Mouse (Mus musculus) CH12.LX (cell line): ENCODE data around the gene Trim7. TPM values are rescaled to one million over a fixed set of nuclear protein-coding genes. Genes with fewer than 3 reads are reported as not detected.

ENCODE experiments used
- DNase-seq: peaks from one replicate; pipeline ENCODE4 v3.0.0-alpha.2; 2013; ENCODE audit errors: extremely low read depth
- H3K27ac ChIP-seq: 2 replicates; pipeline ENCODE4 v1.5.1; 2012; ENCODE audit warnings: low read depth, mild to moderate bottlenecking, control low read depth, moderate library complexity; ENCODE audit not compliant: insufficient read depth
- H3K27me3 ChIP-seq: replicated peaks from 2 replicates; pipeline ENCODE3; 2012; ENCODE audit warnings: inconsistent platforms
- H3K36me3 ChIP-seq, 2 experiments: replicated peaks in 1 of 2; 2 replicates each; pipeline versions ENCODE3 to v1.6.1; 2012; ENCODE audit warnings: inconsistent platforms in 1 of 2, low read length in 1 of 2, mild to moderate bottlenecking in 1 of 2, mixed read lengths in 1 of 2, moderate library complexity in 1 of 2; ENCODE audit not compliant: control insufficient read depth in 1 of 2, insufficient read depth in 1 of 2
- H3K4me1 ChIP-seq, 2 experiments: 2 replicates each; pipeline ENCODE4 v1.6.1; 2012; ENCODE audit warnings: inconsistent platforms in 1 of 2, moderate library complexity in 1 of 2; ENCODE audit not compliant: insufficient read depth in 2 of 2, control insufficient read depth in 1 of 2
- H3K4me2 ChIP-seq: 2 replicates; pipeline ENCODE4 v1.6.1; 2012; ENCODE audit warnings: low read depth, mild to moderate bottlenecking, control low read depth; ENCODE audit not compliant: poor library complexity, insufficient read depth, severe bottlenecking
- H3K4me3 ChIP-seq, 3 experiments: fragments of 150-350 bp in 1 of 3; sonication (generic) in 1 of 3; replicated peaks in 1 of 3; 2 replicates each; pipeline versions ENCODE3 to v1.5.1; 2011 to 2012; ENCODE audit warnings: low read depth in 2 of 3, low read length in 2 of 3, mild to moderate bottlenecking in 2 of 3, moderate library complexity in 2 of 3, control low read depth in 1 of 3, improper control_type of control experiment in 1 of 3, inconsistent platforms in 1 of 3, mixed read lengths in 1 of 3; ENCODE audit not compliant: poor library complexity in 1 of 3
- H3K79me2 ChIP-seq: replicated peaks from 2 replicates; pipeline ENCODE4 v1.6.1; 2012; ENCODE audit warnings: mild to moderate bottlenecking, moderate library complexity; ENCODE audit not compliant: control insufficient read depth, poor library complexity, insufficient read depth, severe bottlenecking; ENCODE audit errors: extremely low read depth
- H3K9ac ChIP-seq: 2 replicates; pipeline ENCODE4 v1.6.1; 2012; ENCODE audit warnings: low read depth, mild to moderate bottlenecking, control low read depth, moderate library complexity; ENCODE audit not compliant: insufficient read depth
- H3K9me3 ChIP-seq: replicated peaks from 2 replicates; pipeline ENCODE3; 2012; ENCODE audit warnings: low read length, inconsistent platforms, mixed read lengths
- BHLHE40 ChIP-seq: IDR thresholded peaks from 2 replicates; pipeline ENCODE4 v1.6.1; 2011; ENCODE audit warnings: mild to moderate bottlenecking, low read depth, low read length, improper control_type of control experiment
- CTCF ChIP-seq, 2 experiments: IDR thresholded peaks in 1 of 2; conservative IDR thresholded peaks in 1 of 2; 2 replicates each; pipeline ENCODE4 v1.5.1; 2011 to 2012; ENCODE audit warnings: low read depth in 2 of 2, low read length in 2 of 2, improper control_type of control experiment in 1 of 2, inconsistent platforms in 1 of 2, mild to moderate bottlenecking in 1 of 2, moderate library complexity in 1 of 2
- E2F4 ChIP-seq: IDR thresholded peaks from 2 replicates; pipeline ENCODE4 v1.6.1; 2011; ENCODE audit warnings: low read depth, low read length, improper control_type of control experiment; ENCODE audit not compliant: insufficient replicate concordance
- ELF1 ChIP-seq: IDR thresholded peaks from 2 replicates; pipeline ENCODE4 v1.6.1; 2014; ENCODE audit warnings: low read depth, mild to moderate bottlenecking, inconsistent platforms, low read length, improper control_type of control experiment
- ETS1 ChIP-seq: conservative IDR thresholded peaks from 2 replicates; pipeline ENCODE4 v1.6.1; 2012; ENCODE audit warnings: low read depth, mild to moderate bottlenecking, inconsistent platforms, low read length, improper control_type of control experiment, moderate library complexity
- HCFC1 ChIP-seq: IDR thresholded peaks from 2 replicates; pipeline ENCODE4 v1.6.1; 2012; ENCODE audit warnings: low read depth, mild to moderate bottlenecking, inconsistent platforms, low read length, improper control_type of control experiment
- IRF4 ChIP-seq: IDR thresholded peaks from 2 replicates; pipeline ENCODE4 v1.6.1; 2014; ENCODE audit warnings: low read depth, mild to moderate bottlenecking, inconsistent platforms, low read length, improper control_type of control experiment
- JUN ChIP-seq: IDR thresholded peaks from 2 replicates; pipeline ENCODE4 v1.6.1; 2011; ENCODE audit warnings: low read depth, mild to moderate bottlenecking, low read length, improper control_type of control experiment, moderate library complexity; ENCODE audit not compliant: insufficient read depth
- JUND ChIP-seq: conservative IDR thresholded peaks from 2 replicates; pipeline ENCODE4 v1.6.1; 2011; ENCODE audit warnings: low read depth, low read length, improper control_type of control experiment
- KAT2A ChIP-seq: IDR thresholded peaks from 2 replicates; pipeline ENCODE4 v1.6.1; 2012; ENCODE audit warnings: low read length, improper control_type of control experiment, inconsistent platforms; ENCODE audit not compliant: insufficient replicate concordance
- MAFK ChIP-seq: IDR thresholded peaks from 2 replicates; pipeline ENCODE4 v1.6.1; 2011; ENCODE audit warnings: low read length, improper control_type of control experiment; ENCODE audit not compliant: insufficient replicate concordance
- MAX ChIP-seq: IDR thresholded peaks from 2 replicates; pipeline ENCODE4 v1.6.1; 2011; ENCODE audit warnings: low read length, improper control_type of control experiment
- MAZ ChIP-seq: IDR thresholded peaks from 2 replicates; pipeline ENCODE4 v1.6.1; 2012; ENCODE audit warnings: low read depth, mild to moderate bottlenecking, inconsistent platforms, low read length, improper control_type of control experiment, moderate library complexity
- MXI1 ChIP-seq: IDR thresholded peaks from 2 replicates; pipeline ENCODE4 v1.6.1; 2011; ENCODE audit warnings: mild to moderate bottlenecking, low read depth, low read length, improper control_type of control experiment
- MYC ChIP-seq: IDR thresholded peaks from 2 replicates; pipeline ENCODE4 v1.6.1; 2011; ENCODE audit warnings: low read depth, mild to moderate bottlenecking, improper control_type of control experiment, low read length
- NRF1 ChIP-seq: IDR thresholded peaks from 2 replicates; pipeline ENCODE4 v1.6.1; 2014; ENCODE audit warnings: low read depth, mild to moderate bottlenecking, inconsistent platforms, low read length, improper control_type of control experiment, moderate library complexity
- PAX5 ChIP-seq: IDR thresholded peaks from 2 replicates; pipeline ENCODE4 v1.6.1; 2012; ENCODE audit warnings: low read length, inconsistent platforms, mixed read lengths
- POLR2A ChIP-seq: IDR thresholded peaks from 2 replicates; pipeline ENCODE4 v1.6.1; 2011; ENCODE audit warnings: low read depth, mild to moderate bottlenecking, improper control_type of control experiment, low read length
- POLR2AphosphoS2 ChIP-seq: IDR thresholded peaks from 2 replicates; pipeline ENCODE4 v1.6.1; 2011; ENCODE audit warnings: low read depth, low read length, improper control_type of control experiment
- RAD21 ChIP-seq: IDR thresholded peaks from 2 replicates; pipeline ENCODE4 v1.6.1; 2011; ENCODE audit warnings: low read depth, mild to moderate bottlenecking, low read length, improper control_type of control experiment, moderate library complexity
- RCOR1 ChIP-seq: conservative IDR thresholded peaks from 2 replicates; pipeline ENCODE4 v1.6.1; 2012; ENCODE audit warnings: low read depth, mild to moderate bottlenecking, inconsistent platforms, low read length, improper control_type of control experiment
- SIN3A ChIP-seq: IDR thresholded peaks from 2 replicates; pipeline ENCODE4 v1.6.1; 2012; ENCODE audit warnings: low read length, improper control_type of control experiment, inconsistent platforms
- SMC3 ChIP-seq: IDR thresholded peaks from 2 replicates; pipeline ENCODE4 v1.6.1; 2011; ENCODE audit warnings: low read depth, low read length, improper control_type of control experiment
- TBP ChIP-seq: conservative IDR thresholded peaks from 2 replicates; pipeline ENCODE4 v1.6.1; 2011; ENCODE audit warnings: low read depth, low read length, improper control_type of control experiment
- TCF12 ChIP-seq: IDR thresholded peaks from 2 replicates; pipeline ENCODE4 v1.6.1; 2014; ENCODE audit warnings: low read depth, mild to moderate bottlenecking, inconsistent platforms, low read length, improper control_type of control experiment
- USF1 ChIP-seq: IDR thresholded peaks from 2 replicates; pipeline ENCODE4 v1.6.1; 2014; ENCODE audit warnings: low read depth, mild to moderate bottlenecking, inconsistent platforms, low read length, improper control_type of control experiment
- USF2 ChIP-seq: conservative IDR thresholded peaks from 2 replicates; pipeline ENCODE4 v1.6.1; 2011; ENCODE audit warnings: low read depth, low read length, improper control_type of control experiment
- ZC3H11A ChIP-seq: IDR thresholded peaks from 2 replicates; pipeline ENCODE4 v1.6.1; 2012; ENCODE audit warnings: low read depth, mild to moderate bottlenecking, inconsistent platforms, low read length, improper control_type of control experiment
- ZKSCAN1 ChIP-seq: IDR thresholded peaks from 2 replicates; pipeline ENCODE4 v1.6.1; 2012; ENCODE audit warnings: low read depth, inconsistent platforms, low read length, improper control_type of control experiment, borderline replicate concordance
- ZMIZ1 ChIP-seq: IDR thresholded peaks from 2 replicates; pipeline ENCODE4 v1.6.1; 2012; ENCODE audit warnings: low read depth, mild to moderate bottlenecking, inconsistent platforms, low read length, improper control_type of control experiment
- dilution Hi-C: fragments of 300-500 bp; cut with MboI; formaldehyde crosslinking; loops from 2 replicates; pipeline ENCODE4 v1.14.3; 2020; ENCODE audit warnings: low sequenced_read_pairs; ENCODE audit not compliant: extremely low pct_unique_long_range_greater_than_20kb, extremely low pct_ligation_motif_present
- in situ Hi-C: fragments of 300-500 bp; cut with MboI; formaldehyde crosslinking; loops from 3 replicates; pipeline ENCODE4 v1.14.3; 2019; ENCODE audit warnings: low sequenced_read_pairs, low pct_ligation_motif_present, low pct_unique_long_range_greater_than_20kb, mixed read lengths
- polyA plus RNA-seq: library from polyadenylated mRNA; unstranded; fragments of >175 nt; gene quantifications from 2 replicates; pipeline ENCODE4 v1.2.1, GENCODE M21; 2012; ENCODE audit warnings: low read depth; ENCODE audit not compliant: insufficient read length
- total RNA-seq, 2 experiments: library from RNA; depleted of rRNA; stranded (reverse); fragments of 300-350 nt in 1 of 2; fragments of >200 nt in 1 of 2; gene quantifications; 2 replicates each; pipeline ENCODE4 v1.2.3; 2012 to 2014

The Trim7 gene
- total and polyA plus RNA-seq, 3 experiments, result 9.2 to 34.6 (median 15.1) TPM

- Histone ChIP-seq H3K79me2 (no peaks in the 10 kb centered on the region), H3K27me3 (no peaks in the 10 kb centered on the region), H3K27ac (no peak overlapping the region), H3K4me3 (no peak overlapping the region), H3K9me3 (peaks cover 2% of the 10 kb centered on the region), H3K9ac (no peak overlapping the region), H3K4me2 (no peak overlapping the region), H3K4me1 (peaks cover 2 to 10% of the 10 kb centered on the region in 2 experiments; a peak in 1 of 4 replicates), H3K36me3 (no peaks in the 10 kb centered on the region)
- in situ Hi-C loops, result loop anchor here (10.0 kb wide), 1 partner anchor 483 kb away; no protein-coding TSS in a partner anchor
- DNase-seq, result no peak
- dilution Hi-C loops, result no loop called here
- TF ChIP-seq RAD21 (no peak), POLR2AphosphoS2 (no peak), MYC (no peak), CTCF (conservative IDR thresholded peaks at IDR 0.05 in 1 of 2, IDR thresholded peaks at IDR 0.05 in 1 of 2; ENCODE audit: low read depth in 2 of 2, low read length in 2 of 2) (peak in 1 of 2 experiments; percentile 28; a peak in 2 of 4 replicates)
- TF ChIP-seq, all 38 proteins: peak for 1
Observed at GRCm38 (mm10) chr11:48782243-48782642, 43.7 kb upstream of the Trim7 start.

GRCm38 (mm10) chr11:48787455-48788211, 38.3 kb upstream of the Trim7 start:
- H3K9ac ChIP-seq, result peak overlapping the region; percentile 65
- TF ChIP-seq POLR2A (peak; percentile 47), SMC3 (peak; percentile 18; the same call in 1 of the 2 replicates), TBP (peak; percentile 95), PAX5 (no peak), IRF4 (peak; percentile 96), TCF12 (peak; percentile 93), ZKSCAN1 (peak; percentile 70), JUN (no peak; the same call in 1 of the 2 replicates), E2F4 (0 out of 2 replicates have a peak, but pooled peaks have one; percentile 53), MXI1 (peak; percentile 84), MAZ (peak; percentile 91), CTCF (conservative IDR thresholded peaks at IDR 0.05 in 1 of 2, IDR thresholded peaks at IDR 0.05 in 1 of 2; ENCODE audit: low read depth in 2 of 2, low read length in 2 of 2) (no peak), ZMIZ1 (peak; percentile 56), SIN3A (peak; percentile 95), HCFC1 (peak; percentile 78), RAD21 (no peak), BHLHE40 (peak; percentile 90), JUND (0 out of 2 replicates have a peak, but pooled peaks have one; percentile 42), KAT2A (no peak), MYC (peak; percentile 88), MAFK (no peak; the same call in 1 of the 2 replicates), MAX (peak; percentile 87), USF1 (peak; percentile 89), USF2 (peak; percentile 75), NRF1 (peak; percentile 33; the same call in 1 of the 2 replicates), RCOR1 (peak; percentile 41; the same call in 1 of the 2 replicates), ETS1 (peak; percentile 92), ZC3H11A (no peak), ELF1 (peak; percentile 96)

More at GRCm38 (mm10) chr11:48787455-48788211, 38.3 kb upstream of the Trim7 start:
- in situ Hi-C loops (loop anchor here (5.0 to 10.0 kb wide), 2 partner anchors 70 to 477 kb away; no protein-coding TSS in a partner anchor), dilution Hi-C loops (no loop called here)
- no peaks in the 10 kb centered on the region for H3K9me3 ChIP-seq
- peaks cover 0 to 5% of the 10 kb centered on the region in 2 experiments for H3K36me3 ChIP-seq
- no peaks in the 10 kb centered on the region for H3K79me2 ChIP-seq
- peak overlapping the region; percentile 92 for H3K4me2 ChIP-seq
- peak overlapping the region; percentile 29 for H3K27ac ChIP-seq
- H3K4me1 ChIP-seq, result peaks cover 4 to 23% of the 10 kb centered on the region in 2 experiments
- H3K4me3 ChIP-seq, result peak overlapping the region; percentile 44 to 54 (median 45)
- H3K27me3 ChIP-seq, result no peaks in the 10 kb centered on the region
- DNase-seq, result peak; percentile 99
